16 mouse cellular contexts compared by ENCODE assay signal in the genomic region with DNA sequence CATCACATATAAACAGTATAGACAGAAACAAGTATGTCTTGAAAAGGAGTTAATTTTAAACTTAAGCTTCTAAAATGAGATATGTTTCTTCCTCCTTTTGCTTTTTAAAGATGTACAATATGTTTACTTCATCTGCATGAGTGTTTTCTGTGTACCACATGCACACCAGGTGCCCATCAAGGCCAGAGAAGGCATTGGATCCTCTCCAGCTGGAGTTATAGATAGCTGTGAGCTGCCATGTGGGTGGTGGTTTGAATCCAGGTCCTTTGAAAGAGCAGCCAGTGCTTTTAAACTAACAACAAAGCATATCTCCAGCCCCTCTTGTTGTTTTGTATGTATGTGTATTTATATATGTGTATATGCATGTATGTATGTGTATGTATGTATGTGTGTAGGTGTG. TPM values are rescaled to one million over a fixed set of nuclear protein-coding genes. Genes with fewer than 3 reads are reported as not detected.
DNase-seq lines count a peak whose midpoint lies in the region.
"Had no signal": no experiment of that assay in that cellular context is flagged by ENCODE, and none has a peak within 500 bp of the region (broad histone marks: within the 10 kb centered on the region; RNA-seq: fewer than 3 reads in every experiment).

No protein-coding gene starts in this region.

- peak; percentile 51 for DNase-seq in A20 (ENCODE audit: low read depth, low spot score)
- peak; percentile 54 for DNase-seq in brain, adult 2 months (ENCODE audit: low read depth, low spot score)
- DNase-seq in adrenal gland, postnatal 25 days = no peak
- DNase-seq in ovary, postnatal 14 days (ENCODE audit: low spot score) = no peak
- DNase-seq: adrenal gland, adult 2 months; adrenal gland, adult 8-10 months; adrenal gland, postnatal 10 days; adrenal gland, postnatal 14 days; adrenal gland, postnatal 36 days; B cell, adult 2 months; cerebellum, adult 11 months; cerebellum, adult 11-12 months; cerebellum, adult 18-20 months; cerebellum, adult 8-10 months; cerebellum, adult 9-10 months had no signal

RNA-seq across cellular contexts. Expression of gene Eef1akmt1, which starts 18.5 kb away (rescaled TPM):
- 26.8 and 28.6 TPM in 2 replicates for total RNA-seq in adrenal gland, postnatal 25 days (2021)

RNA-seq across cellular contexts. Expression of gene Il17d, which starts 28.4 kb away (rescaled TPM):
- total RNA-seq in adrenal gland, postnatal 25 days (2021) = 1.9 and 3.7 TPM in 2 replicates
- total RNA-seq: G1E had no signal

Comparison
In these comparisons a context has a peak if more than half of its experiments do, and no peak if none do; other contexts are left out.
1. DNase-seq: peak in A20 (single experiment) and brain, adult 2 months (single experiment); none in adrenal gland, postnatal 25 days (single experiment) and ovary, postnatal 14 days (single experiment).